Mouse (Mus musculus): Measurements from ENCODE around the gene Lhfp.
A peak's percentile ranks its signal among the peaks of the same experiment; 100 is the strongest.

Gene Lhfp

DNA sequence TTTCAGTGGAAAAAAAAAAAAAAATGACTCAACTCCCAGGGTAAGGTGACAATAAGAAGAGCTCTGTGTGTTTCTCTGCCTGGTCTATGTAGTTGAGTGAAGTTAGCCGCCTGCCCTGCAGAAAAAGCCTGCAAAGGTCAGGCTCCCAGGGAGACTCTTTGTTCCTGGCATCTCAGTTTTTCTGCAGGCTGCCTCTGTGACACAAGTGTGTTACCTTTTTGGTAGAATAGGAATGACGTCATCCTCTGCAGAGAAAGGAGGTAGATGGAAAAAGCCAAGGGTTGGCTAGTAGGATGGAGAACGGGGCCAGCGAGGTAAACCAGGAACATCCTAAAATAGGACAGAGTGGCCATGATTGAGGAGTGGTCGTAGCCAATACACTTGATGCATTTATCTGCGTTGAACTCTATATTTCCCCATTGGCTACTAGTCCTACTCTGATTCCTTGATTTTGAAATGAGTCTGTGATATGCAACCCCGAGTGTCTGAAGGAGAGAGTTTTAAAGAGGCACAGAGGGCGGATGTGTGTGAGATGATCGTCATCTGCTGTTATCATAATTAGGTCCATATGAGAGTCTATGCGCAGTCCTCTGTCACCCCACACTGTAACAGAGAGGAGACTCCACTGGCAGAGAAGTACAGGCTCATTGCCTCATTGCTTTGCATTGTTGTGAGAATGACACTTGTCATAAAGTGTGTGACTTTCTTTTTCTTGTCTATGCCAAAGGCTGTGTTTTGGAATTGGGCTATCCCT lies 132.2 kb downstream of the Lhfp start:
- DNase-seq, result peak; percentile 59

DNA sequence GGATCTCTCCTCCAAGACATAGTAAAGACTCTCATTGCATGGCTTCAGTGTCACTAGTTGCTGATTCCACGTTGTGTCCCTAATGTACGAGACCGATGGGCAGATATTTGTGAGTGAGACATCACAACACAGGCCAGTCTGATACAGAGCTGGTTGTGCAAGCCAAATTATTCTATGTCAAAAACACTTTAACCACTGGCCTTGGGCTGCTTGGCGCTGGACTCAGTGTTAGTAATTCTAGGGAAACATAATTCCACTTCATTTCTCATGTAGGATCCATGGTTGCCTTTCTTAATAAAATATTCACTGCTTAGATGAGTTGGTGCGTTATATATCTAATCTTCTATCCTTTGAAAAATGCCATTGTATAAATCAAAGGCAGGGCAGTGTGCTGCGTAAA lies 138.6 kb downstream of the Lhfp start:
- DNase-seq, result no peak

DNA sequence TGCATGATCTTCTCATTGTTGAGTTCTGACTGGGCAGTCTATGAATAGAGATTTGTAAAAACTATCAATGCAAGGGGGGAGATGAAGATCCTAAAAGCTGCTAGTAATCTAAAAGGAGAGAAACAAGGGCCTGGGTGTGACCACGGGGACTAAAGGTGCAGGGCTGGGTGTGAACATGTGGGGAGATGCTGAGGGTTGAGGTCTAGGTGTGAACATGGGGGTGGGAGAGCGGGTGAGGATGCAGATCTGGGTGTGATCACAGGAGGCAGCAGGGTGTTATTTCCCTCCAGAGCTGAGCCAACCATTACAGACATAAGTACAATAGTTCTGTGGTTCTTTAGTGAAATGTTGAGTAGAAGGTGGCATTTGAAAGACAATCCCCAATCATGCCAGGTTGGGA lies 144.1 kb downstream of the Lhfp start:
- DNase-seq, result no peak

DNA sequence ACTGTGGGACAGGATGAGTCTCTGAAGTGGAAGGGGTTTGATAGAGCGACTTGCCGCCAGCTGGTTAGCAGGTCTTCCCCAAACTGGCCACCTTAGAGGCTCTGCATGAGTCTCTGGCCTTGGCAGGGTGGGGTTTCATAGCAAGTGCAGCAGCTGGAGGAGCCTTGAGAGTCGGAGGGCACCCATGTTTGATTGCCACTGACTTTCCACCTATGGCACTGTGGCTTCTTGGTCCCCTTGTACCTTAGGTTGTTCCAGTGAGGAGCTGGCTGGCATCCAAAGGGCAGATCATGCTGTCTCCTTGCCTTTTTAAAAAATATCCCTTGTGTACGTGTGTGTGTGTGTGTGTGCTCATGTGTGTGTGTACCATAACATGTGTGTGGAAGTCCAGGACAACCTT lies 152.1 kb downstream of the Lhfp start:
- no peak for DNase-seq

DNA sequence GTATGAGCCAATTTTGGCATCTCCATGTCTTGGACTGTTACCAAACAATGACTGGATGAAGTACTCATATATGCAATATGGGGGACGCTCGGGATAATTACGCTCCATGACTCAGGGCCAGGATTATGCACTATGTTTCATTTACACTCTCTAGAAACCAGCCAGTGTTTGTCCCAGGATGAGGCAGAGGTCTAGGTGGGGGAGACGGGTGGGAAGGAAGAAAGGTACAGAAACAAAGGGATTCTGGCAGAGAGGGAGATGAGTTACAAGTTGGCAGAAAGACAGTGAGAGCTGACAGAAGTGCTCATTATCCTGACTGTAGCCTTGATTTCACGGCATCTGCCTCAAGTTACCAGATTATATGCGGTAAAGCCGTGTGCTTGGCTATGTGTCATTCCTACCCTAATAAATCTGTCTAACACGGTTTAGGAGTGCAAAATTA lies 154.4 kb downstream of the Lhfp start:
- no peak for DNase-seq

DNA sequence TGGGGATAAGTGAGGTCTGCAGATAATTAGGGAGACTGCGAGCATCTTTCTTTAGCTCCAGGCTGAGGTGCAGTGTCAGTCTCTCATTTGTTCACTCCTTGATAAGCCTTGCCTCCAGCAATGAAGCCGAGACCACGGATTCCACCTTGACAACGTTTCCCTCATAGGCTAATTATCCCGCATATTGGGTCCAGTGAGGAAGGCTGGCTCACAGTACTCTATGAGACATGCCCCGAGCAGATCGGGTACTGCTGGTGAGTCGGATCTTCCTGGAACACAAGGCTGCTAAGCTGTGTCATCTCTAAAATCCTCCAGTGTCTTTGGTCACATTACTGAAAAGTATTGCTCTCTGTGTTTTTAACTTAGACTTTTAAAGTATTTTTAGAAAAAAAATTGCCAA lies 158.8 kb downstream of the Lhfp start:
- no peak for DNase-seq

DNA sequence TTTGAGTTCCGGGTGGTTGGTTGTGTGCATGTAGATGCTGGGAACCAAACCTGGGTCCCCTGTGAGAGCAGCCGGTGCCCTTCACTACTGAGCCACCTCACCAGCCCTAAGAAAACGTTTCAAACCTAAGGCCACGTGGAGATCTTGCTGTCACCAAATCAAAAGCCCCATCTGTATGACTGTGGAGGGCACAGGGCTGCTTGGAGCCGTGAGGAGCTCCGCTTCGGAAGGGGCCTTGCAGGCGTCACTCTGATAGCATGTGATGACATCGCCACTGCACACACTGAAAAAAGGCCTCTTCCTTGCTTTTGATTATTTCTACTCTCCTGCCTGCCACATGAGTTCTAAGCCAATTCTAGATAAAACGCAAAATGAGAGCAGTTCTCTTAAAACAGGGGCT lies 159.5 kb downstream of the Lhfp start:
- no peak for DNase-seq

DNA sequence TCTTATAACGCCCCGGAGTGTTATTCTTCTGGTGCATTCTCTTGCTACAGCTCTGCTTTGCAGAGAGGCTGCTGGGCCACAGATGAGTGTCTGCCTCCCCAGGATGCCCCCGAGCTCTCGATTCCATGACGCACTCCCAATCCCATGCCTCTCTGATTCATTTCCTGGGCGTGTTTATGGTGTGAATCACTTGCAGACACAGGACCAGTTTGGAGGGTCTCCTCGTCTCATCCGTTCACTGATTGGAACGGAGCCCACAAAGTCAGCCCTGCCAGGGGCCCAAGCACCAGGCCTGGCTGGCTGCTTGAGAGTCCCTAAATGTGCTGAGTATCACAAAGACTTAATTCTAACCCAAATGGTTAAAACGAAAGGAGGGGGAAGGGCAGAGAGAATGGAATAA lies 160.3 kb downstream of the Lhfp start:
- peak; percentile 62 for DNase-seq

DNA sequence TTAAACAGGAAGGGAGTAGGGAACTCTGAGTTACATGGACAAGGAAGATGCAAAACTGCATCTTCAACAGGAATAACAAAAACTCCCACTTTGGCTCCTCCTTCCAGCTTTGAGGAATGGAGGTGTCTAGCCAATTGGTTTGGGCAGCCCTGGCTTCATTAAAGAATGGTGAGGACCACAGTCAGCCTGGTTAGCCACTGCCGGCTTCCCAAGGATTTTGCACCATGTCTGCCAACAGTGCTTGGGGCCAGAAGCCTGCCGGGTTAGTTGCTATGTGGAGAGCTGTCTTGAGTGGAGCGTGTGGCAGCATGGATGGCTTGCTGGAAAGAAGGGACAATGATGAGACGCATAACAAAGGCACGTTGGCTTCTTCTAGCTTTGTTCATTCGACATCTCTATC lies 160.9 kb downstream of the Lhfp start:
- DNase-seq, result peak; percentile 89

DNA sequence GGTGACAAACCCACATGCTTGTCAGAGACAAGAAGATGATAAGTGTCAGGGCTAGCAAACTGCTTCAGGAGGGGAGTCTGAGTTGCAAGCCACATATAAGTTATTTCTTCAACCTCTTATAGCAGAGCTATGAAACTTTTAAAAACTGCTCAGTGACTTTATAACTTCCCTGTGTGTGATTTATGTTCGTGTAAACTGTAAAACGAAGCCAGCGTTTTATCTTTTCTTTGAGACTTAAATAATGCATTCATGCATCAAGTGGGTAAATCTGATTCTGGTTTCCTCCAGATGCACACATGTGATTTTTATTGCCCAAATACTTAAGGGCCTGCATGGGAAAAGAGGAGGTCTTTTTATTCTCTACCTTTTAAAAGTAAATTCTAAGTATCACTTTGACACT lies 161.4 kb downstream of the Lhfp start:
- no peak for DNase-seq

DNA sequence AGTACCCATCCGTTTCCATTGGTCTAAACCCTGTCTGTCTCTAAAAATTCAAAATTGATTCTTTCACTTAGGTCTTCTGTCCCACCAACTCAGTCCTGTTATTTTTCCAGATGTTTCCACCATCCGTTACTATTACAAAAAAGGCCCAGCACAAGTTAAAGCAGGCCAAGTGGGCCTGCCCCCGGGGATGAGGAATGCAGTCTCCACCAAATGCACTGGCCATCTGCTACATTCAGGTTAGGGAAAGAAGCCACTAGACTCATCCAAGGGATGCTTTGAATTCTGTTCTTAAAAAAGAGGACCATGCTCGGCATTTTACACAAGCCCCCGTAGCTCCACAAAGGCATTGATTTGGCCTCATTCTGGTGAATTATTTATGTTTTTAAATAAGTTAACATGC lies 162.3 kb downstream of the Lhfp start:
- DNase-seq, result peak; percentile 76

DNA sequence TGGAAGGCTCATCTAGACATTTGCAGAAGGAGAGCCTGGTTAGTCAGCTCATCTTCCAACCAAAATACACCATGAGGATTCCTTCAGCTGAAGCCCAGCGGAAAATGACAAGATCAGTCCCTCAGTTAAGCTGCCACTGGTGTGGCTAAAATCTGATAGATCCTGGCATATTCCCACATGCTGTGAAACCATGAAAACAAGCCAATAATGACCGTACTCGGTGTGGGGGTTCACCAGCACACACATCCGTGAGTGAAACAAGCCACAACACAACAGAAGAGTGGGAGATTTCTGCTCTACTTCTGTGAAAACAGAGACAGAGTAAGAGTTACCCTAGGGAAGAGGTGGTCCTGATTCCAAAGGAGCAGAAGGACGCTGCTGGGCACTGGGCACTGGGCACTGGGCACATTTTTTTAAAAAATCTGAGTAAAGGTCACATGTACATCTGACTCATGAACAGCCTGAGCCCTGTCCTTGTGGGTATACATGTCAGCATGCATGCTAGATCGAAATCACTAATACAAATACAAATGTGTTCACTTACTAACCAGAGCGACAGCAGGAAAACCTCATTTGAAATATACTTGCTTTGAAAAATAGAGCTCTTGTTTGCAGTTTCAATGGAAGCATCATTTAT lies 163.1 kb downstream of the Lhfp start:
- peak; percentile 64 for DNase-seq

DNA sequence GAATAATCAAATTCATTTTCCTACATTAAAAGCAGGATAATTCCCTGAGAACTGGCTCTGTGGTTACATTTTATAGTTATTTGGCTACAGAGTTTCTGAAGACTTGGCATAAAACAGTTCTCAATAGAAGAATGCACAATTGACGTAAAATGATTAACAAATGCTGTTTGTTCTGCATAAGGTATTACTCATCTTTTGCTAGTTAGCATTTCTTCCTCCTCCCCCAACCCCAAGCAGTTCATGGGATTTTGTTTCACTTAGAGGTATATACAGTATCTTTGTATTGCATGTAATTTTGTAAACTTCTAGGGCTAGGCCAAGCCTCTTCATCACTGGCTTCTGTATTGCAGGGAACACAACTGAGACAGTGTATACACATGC lies 163.6 kb downstream of the Lhfp start:
- DNase-seq, result no peak

DNA sequence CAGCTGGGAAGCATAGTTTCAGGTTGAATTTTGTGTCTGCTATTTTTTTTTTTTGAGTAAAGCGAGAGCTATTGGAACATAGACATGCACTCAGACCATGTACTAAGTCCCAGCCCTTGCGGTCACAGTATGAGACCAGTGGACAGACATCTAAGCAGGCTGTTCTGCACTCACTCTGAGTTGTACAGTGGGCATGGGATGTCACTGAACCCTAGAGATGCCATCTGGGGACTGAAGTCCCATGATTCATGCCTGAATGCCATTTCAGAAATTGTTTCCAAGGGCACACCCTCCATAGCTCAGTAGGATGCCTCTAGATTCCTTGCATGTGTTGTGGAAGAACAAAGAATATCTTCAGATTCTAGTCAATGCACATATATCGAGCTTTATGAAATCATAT lies 164.4 kb downstream of the Lhfp start:
- no peak for DNase-seq

DNA sequence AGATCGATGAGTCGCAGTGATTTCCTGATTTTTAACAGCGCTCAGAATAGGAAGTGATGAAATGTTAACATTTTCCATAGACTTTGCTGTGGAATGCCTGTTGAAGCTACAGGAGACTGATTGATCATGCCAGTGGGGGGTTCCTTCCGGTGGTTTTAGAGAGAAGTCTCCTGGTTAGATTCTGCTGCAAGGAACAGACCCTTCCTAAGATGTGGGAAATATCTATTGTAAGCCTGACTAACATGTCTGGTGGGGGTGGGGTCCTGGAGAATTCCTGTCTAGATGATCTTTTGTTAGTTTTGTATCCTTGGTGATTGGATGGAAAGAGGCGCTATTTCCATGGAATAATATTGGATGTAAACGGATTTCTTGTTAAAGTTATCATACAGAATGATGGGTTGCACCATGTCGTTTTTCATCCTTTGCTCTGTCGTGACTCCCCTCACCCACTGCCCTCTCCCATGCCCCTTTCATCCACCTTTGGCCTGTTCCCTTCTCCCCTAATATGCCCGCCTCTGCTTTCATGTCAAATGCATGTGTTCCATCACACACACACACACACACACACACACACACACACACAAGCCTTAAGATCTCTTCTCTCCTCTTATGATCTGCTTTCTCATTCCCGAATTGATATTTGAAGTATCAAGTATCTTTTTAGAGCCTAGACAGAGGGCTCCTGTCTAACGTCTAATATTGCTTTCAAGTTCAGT lies 165.3 kb downstream of the Lhfp start:
- DNase-seq, result no peak

DNA sequence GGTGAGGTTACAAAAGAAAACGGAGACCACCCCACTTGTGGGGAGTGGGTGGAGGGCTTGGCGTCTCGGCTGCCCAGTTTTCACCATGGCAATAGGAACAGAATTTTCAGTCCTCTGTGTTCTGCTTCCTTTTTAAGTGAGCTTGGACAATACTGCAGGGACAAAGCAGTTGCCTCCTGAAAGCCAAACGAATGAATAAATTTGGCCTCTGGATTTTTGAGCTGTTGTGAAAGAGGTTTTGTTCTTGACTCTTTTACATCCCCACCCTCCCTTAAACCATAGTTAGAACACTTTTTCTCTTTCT lies 165.8 kb downstream of the Lhfp start:
- no peak for DNase-seq

DNA sequence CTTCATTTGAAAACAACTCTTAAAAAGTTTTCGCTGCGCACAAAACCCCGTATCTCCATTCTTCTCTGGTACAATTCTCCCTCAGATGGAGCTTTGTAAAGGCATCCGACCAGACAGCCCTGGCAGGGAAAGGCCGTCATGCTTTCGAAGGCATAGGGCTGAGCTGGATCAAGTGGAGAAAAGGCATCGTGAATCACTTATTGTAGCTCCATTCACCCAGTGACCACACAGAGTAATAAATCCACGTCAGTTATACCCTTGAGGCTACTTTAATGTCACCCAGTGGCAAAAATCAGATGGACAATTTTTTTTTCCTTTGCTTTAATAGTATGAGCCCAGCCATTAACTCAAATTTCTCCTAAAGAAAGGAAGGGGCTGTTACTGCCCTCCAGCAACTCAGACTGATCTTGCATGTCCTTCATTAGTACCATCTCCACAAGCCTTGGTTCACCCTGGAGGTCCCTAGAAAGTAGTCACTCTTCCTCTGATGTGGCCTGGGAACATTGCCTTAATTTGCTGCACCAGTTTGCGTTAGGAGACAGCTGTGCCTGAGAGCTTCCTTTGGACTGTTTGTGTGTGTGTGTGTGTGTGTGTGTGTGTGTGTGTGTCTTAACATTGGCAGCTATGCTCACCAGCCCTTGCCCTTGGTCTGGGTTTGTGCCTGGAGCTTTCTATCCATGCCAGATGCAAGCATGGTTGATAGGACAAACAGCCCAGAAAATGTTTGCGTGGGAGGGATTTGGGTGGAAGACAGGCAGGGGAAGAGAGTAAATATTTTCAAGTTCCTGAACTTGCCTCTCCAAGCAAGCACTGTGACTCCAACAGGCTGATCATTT lies 169.6 kb downstream of the Lhfp start:
- peak; percentile 60 for DNase-seq

DNA sequence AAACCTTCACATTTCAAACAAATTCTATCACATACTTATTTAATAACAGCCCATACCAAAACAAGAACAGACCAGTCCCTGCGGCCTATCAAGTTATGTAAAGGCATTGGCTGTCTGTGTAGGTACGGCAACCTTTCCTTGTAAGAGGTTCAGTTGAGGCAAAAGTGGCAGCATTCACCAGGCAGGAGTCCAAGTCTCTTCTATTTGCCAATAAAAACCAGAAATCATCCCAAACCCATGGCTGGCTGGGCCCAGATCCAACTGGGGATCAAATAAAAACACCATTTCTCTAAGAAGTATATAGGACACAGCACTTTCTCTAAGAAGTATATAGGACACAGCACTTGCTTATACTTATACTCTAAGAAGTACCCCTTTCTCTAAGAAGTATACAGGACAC lies 171.3 kb downstream of the Lhfp start:
- DNase-seq, result no peak

DNA sequence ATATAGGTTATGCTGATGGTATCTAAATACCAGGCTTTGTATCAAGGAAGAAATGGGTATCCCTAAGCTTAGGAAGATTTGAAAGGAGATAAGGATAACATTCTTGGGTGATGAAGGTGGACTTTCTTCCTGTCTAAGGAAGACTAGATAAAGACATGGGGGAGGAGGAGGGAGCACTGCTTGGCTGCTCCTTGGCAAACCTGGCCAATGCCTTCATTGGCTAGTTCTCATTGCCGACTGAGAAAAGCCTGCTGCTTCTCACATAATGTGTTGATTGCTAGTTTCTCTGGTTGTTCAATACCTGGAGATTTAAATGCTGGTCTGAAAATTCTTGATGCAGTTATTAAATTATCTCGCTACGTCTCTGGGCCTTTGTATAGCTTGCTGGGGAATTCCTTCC lies 172.0 kb downstream of the Lhfp start:
- DNase-seq, result no peak

DNA sequence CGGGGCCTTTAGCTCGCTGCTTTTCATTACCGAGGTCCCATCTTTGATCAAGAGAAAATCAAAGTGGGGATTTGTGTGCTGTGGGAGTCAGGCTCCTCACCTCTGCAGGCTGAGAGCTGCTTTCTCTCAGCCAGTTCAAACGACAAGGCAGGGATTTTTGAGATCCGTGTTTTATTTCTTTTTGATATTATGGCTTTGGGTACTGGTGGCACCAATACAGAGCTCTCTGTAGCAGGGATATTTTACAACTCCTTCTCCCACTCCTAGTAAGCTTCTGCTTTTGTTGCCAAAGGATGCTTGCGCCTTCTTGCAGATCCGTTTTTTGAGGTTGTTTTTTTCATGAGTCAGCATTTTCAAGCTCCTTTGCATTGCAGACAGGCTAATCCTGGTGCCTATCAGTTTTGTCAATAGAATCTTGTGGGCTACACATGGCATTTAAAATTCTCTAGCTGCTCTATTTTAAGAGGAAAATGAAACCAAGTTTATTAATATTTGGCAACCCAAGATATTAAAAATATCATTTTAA lies 172.5 kb downstream of the Lhfp start:
- no peak for DNase-seq

DNA sequence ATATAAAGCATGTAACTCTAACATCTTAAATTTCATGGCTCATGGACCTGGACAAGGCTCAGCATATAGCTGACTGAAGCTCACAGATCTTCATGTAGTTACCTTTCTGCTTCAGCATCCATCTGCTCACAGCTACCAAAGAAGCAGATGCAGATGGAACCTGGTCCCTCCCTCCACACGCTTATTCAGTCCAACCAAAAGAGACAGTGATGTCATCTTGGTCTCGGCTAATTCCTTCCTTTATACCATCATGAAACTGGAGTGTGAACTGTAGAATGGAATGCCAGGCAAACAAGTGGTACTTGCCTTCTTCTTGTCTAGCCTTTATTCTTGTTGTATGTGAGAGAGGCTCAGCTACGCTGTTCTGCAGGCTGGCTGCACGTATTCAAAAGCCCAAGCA lies 173.1 kb downstream of the Lhfp start:
- no peak for DNase-seq

DNA sequence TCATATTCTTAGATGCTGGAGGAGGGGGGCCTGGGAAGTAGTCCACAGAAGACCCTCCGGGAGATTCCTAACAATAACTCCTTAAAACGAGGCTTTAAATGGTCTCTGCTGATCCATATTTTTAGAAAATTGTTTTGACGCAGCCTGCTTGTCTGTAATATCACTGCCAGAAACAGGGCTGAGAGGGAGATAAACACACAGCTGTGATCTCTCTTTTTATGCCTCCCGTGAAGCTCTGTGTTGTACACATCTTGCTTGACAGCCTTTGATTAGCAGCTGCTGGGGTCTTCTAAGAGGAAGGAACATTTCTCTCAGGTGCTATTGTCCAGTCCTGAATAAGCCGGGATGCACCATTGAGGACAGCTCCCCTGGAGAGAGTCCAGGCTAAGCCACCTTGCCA lies 176.4 kb downstream of the Lhfp start:
- DNase-seq, result no peak

DNA sequence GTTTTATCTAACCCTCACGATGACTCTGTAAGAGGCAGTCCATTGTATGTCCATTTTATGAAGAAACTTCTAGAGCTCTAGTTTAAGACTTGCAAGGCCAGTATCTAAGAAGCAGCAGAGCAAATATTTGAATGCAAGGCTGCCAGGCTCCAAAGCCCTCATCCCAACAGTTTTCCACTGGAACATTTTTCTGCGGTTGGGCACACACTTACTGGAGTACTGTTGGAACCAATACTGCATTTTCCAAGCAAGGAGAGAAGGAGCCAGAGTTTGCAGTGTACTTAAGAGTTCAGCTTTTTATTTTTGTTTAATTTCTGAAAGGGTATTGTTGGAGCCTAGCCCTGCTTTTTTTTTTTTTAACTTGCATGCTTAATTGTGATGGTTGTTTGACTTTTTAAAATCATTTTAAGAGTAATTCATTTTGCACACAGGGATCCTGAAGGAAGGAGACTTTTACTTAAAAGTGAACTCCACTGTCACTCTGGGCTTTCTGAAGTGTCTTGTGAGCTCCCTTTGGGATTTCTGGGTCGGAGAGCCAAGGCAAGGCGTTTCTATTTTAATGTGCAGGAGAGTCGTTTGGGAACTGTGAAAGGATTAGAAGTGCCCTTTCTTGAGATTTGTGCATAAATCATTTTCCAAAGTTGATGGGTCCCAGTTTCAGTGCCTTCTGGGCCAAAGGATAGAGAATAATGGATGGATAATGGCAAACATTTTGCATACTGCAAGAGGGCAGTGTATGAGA lies 180.4 kb downstream of the Lhfp start:
- DNase-seq, result no peak
